Mouse (Mus musculus) retina, adult 2 months (tissue): ENCODE measurements around the gene Lsp1.

Source experiments
- DNase-seq: peaks from one replicate; pipeline ENCODE4 v3.0.0-alpha.2; 2012; ENCODE audit warnings: low read depth, low spot score

The Lsp1 gene

GRCm38 (mm10) chr7:142505942-142506341, 45.3 kb downstream of the Lsp1 start:
- no peak for DNase-seq

- no peak for DNase-seq
Observed at GRCm38 (mm10) chr7:142506501-142506900, 45.9 kb downstream of the Lsp1 start.

- no peak for DNase-seq
Observed at GRCm38 (mm10) chr7:142507453-142507852, 46.8 kb downstream of the Lsp1 start.

- no peak for DNase-seq
Observed at GRCm38 (mm10) chr7:142509518-142509917, 48.9 kb downstream of the Lsp1 start.

- DNase-seq = no peak
Observed at GRCm38 (mm10) chr7:142510021-142510777, 49.6 kb downstream of the Lsp1 start.

GRCm38 (mm10) chr7:142514048-142514447, 53.4 kb downstream of the Lsp1 start:
- DNase-seq = no peak

- no peak for DNase-seq
Observed at GRCm38 (mm10) chr7:142516221-142516978, 55.8 kb downstream of the Lsp1 start.

- no peak for DNase-seq
Observed at GRCm38 (mm10) chr7:142517531-142517930, 56.9 kb downstream of the Lsp1 start.

- no peak for DNase-seq
Observed at GRCm38 (mm10) chr7:142520331-142520730, 59.7 kb downstream of the Lsp1 start.

- DNase-seq = no peak
Observed at GRCm38 (mm10) chr7:142522352-142522751, 61.7 kb downstream of the Lsp1 start.

- no peak for DNase-seq
Observed at GRCm38 (mm10) chr7:142523200-142523990, 62.8 kb downstream of the Lsp1 start.

GRCm38 (mm10) chr7:142525342-142526178, 65.0 kb downstream of the Lsp1 start:
- no peak for DNase-seq

- DNase-seq = no peak
Observed at GRCm38 (mm10) chr7:142529350-142529749, 68.7 kb downstream of the Lsp1 start.

- DNase-seq = no peak
Observed at GRCm38 (mm10) chr7:142531973-142532521, 71.4 kb downstream of the Lsp1 start.

- no peak for DNase-seq
Observed at GRCm38 (mm10) chr7:142532671-142533058, 72.1 kb downstream of the Lsp1 start, which contains the start of gene Mrpl23. TSS of gene Mrpl23 (plus strand) at chr7:142532686.

- peak; percentile 67 for DNase-seq
Observed at GRCm38 (mm10) chr7:142533059-142533855, 72.6 kb downstream of the Lsp1 start.

- no peak for DNase-seq
Observed at GRCm38 (mm10) chr7:142535116-142535515, 74.5 kb downstream of the Lsp1 start.

- DNase-seq = no peak
Observed at GRCm38 (mm10) chr7:142535832-142536231, 75.2 kb downstream of the Lsp1 start.

GRCm38 (mm10) chr7:142537181-142537580, 76.6 kb downstream of the Lsp1 start:
- no peak for DNase-seq

- DNase-seq = peak; percentile 22
Observed at GRCm38 (mm10) chr7:142537879-142538278, 77.3 kb downstream of the Lsp1 start.
